Mouse (Mus musculus): ENCODE data around the gene Nrsn2. TPM values are rescaled to one million over a fixed set of nuclear protein-coding genes. Genes with fewer than 3 reads are reported as not detected.

Gene Nrsn2
- polyA plus RNA-seq, 1 experiment = not detected

GRCm38 (mm10) chr2:152345393-152345792 lies 31.0 kb downstream of the Nrsn2 start:
- no peak overlapping the region for H3ac ChIP-seq (ENCODE audit: control insufficient read depth, insufficient read length, low read depth)
- H3K79me2 ChIP-seq (ENCODE audit: control insufficient read depth, insufficient read depth) = no peaks in the 10 kb centered on the region
- no peak overlapping the region for H3K4me3 ChIP-seq (ENCODE audit: insufficient read depth, poor library complexity, severe bottlenecking)
- H3K27me3 ChIP-seq (ENCODE audit: control insufficient read depth, insufficient read depth, insufficient read length) = no peaks in the 10 kb centered on the region
- H3K36me3 ChIP-seq (ENCODE audit: control insufficient read depth, insufficient read depth) = no peaks in the 10 kb centered on the region
- no peak for TF ChIP-seq MYOG (IDR thresholded peaks at IDR 0.05; ENCODE audit: control insufficient read depth, extremely low read depth, insufficient read length)
- no peak for TF ChIP-seq CTCF (IDR thresholded peaks at IDR 0.05; ENCODE audit: control insufficient read depth, insufficient read depth, insufficient read length)
- TF ChIP-seq MAX (IDR thresholded peaks at IDR 0.05) = no peak
- TF ChIP-seq MYOD1 (IDR thresholded peaks at IDR 0.05; ENCODE audit: control insufficient read depth, insufficient read length, low read depth) = no peak
- TF ChIP-seq FOSL1 (IDR thresholded peaks at IDR 0.05; ENCODE audit: insufficient read depth, low read length, poor library complexity, severe bottlenecking) = no peak
- no peaks in the 10 kb centered on the region for H3K79me3 ChIP-seq (ENCODE audit: low read depth)

- Histone ChIP-seq H3K4me3 (ENCODE audit: insufficient read depth, poor library complexity, severe bottlenecking) (no peak overlapping the region), H3K79me2 (ENCODE audit: control insufficient read depth, insufficient read depth) (no peaks in the 10 kb centered on the region), H3K27me3 (ENCODE audit: control insufficient read depth, insufficient read depth, insufficient read length) (no peaks in the 10 kb centered on the region), H3K36me3 (ENCODE audit: control insufficient read depth, insufficient read depth) (no peaks in the 10 kb centered on the region), H3K79me3 (ENCODE audit: low read depth) (no peaks in the 10 kb centered on the region), H3ac (ENCODE audit: control insufficient read depth, insufficient read length, low read depth) (no peak overlapping the region)
- TF ChIP-seq USF1 (IDR thresholded peaks at IDR 0.05; ENCODE audit: low read depth) (no peak), FOSL1 (IDR thresholded peaks at IDR 0.05; ENCODE audit: insufficient read depth, low read length, poor library complexity, severe bottlenecking) (no peak), MYOD1 (IDR thresholded peaks at IDR 0.05; ENCODE audit: control insufficient read depth, insufficient read length, low read depth) (no peak), CEBPB (IDR thresholded peaks at IDR 0.05; ENCODE audit: low read depth) (no peak), MAX (IDR thresholded peaks at IDR 0.05) (no peak), CTCF (IDR thresholded peaks at IDR 0.05; ENCODE audit: control insufficient read depth, insufficient read depth, insufficient read length) (no peak), MYOG (IDR thresholded peaks at IDR 0.05; ENCODE audit: control insufficient read depth, extremely low read depth, insufficient read length) (no peak)
These were observed 31.5 kb downstream of the Nrsn2 start for GRCm38 (mm10) chr2:152344909-152345308.

DNA sequence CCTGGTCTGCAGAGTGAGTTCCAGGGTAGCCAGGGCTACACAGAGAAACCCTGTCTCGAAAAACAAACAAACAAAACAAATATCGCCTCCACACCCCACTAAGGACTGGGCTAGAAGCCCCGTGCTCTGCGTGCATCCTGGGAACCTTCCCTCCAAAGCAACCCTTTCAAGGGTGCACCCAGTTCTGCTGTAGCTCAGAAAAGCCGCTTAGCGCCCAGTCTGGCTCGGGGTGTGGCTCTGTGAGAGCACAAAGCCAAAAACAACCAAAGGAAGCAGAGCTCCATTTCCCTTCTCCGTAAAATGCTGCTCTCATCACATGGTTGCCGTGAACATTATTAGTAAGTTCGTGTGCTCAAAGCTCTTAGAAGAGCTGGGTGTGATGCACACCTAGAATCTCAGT lies 32.1 kb downstream of the Nrsn2 start:
- TF ChIP-seq CTCF (IDR thresholded peaks at IDR 0.05; ENCODE audit: control insufficient read depth, insufficient read depth, insufficient read length) = no peak
- TF ChIP-seq FOSL1 (IDR thresholded peaks at IDR 0.05; ENCODE audit: insufficient read depth, low read length, poor library complexity, severe bottlenecking) = no peak
- TF ChIP-seq MAX (IDR thresholded peaks at IDR 0.05) = no peak
- TF ChIP-seq MYOG (IDR thresholded peaks at IDR 0.05; ENCODE audit: control insufficient read depth, extremely low read depth, insufficient read length) = no peak
- no peak for TF ChIP-seq USF1 (IDR thresholded peaks at IDR 0.05; ENCODE audit: low read depth)
- no peak for TF ChIP-seq MYOD1 (IDR thresholded peaks at IDR 0.05; ENCODE audit: control insufficient read depth, insufficient read length, low read depth)
- no peak for TF ChIP-seq CEBPB (IDR thresholded peaks at IDR 0.05; ENCODE audit: low read depth)
- no peak overlapping the region for H3ac ChIP-seq (ENCODE audit: control insufficient read depth, insufficient read length, low read depth)
- H3K79me3 ChIP-seq (ENCODE audit: low read depth) = no peaks in the 10 kb centered on the region
- no peaks in the 10 kb centered on the region for H3K79me2 ChIP-seq (ENCODE audit: control insufficient read depth, insufficient read depth)
- H3K36me3 ChIP-seq (ENCODE audit: control insufficient read depth, insufficient read depth) = no peaks in the 10 kb centered on the region
- H3K4me3 ChIP-seq (ENCODE audit: insufficient read depth, poor library complexity, severe bottlenecking) = peak overlapping the region; percentile 40
- H3K27me3 ChIP-seq (ENCODE audit: control insufficient read depth, insufficient read depth, insufficient read length) = no peaks in the 10 kb centered on the region

DNA sequence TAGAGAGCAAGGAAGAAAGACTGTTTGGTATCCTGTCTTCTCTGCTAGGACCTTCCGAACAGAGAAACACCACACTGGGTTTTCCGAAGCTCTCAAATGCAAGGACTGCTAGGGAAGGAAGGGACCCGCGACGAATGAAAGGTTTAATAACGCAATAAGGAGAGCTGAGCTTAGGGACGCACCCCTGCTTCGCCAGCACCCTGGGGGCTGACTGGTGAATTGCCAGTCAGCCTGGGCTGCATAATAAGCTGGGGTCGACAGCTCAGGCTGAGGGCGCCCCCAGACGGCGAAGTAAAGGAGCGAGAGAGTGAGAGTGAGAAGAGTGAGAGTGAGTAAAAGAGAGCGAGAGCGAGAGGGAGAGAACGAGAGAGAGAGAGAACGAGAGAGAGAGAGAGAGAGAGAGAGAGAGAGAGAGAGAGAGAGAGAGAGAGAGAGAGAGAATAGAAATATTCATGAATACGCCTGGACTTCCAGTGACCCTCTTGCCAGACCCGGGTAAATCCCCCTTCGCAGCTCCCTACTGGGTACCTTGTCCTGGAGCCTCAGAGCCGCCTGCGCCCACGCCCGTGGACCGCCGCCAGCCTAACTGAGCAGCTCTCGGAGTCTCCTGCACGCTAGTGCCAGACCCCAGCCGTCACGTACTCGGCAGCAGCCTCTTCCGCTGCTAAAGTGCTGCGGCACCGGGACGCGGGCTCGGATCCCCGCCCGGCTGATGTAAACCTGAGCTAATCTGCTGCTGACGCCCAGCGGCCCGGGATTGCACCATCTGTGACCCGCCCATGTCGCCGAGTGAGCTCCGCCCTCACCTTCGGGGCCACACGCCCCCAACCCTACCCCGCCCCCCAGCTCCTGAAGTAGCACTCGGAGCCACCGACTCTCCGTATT lies 32.9 kb downstream of the Nrsn2 start, which contains the start of gene Trib3:
TSS of gene Trib3 (minus strand) at position 704 of the 885 bp plus-strand sequence.
- H3K27me3 ChIP-seq (ENCODE audit: control insufficient read depth, insufficient read depth, insufficient read length) = no peaks in the 10 kb centered on the region
- peak within 1 kb of the TSS; percentile 67 for H3ac ChIP-seq (ENCODE audit: control insufficient read depth, insufficient read length, low read depth)
- H3K36me3 ChIP-seq (ENCODE audit: control insufficient read depth, insufficient read depth) = no peaks in the 10 kb centered on the region
- H3K4me3 ChIP-seq (ENCODE audit: insufficient read depth, poor library complexity, severe bottlenecking) = peak within 1 kb of the TSS; percentile 40
- TF ChIP-seq CEBPB (IDR thresholded peaks at IDR 0.05; ENCODE audit: low read depth) (peak; percentile 84), USF1 (IDR thresholded peaks at IDR 0.05; ENCODE audit: low read depth) (no peak), CTCF (IDR thresholded peaks at IDR 0.05; ENCODE audit: control insufficient read depth, insufficient read depth, insufficient read length) (peak; percentile 52)
- H3K79me3 ChIP-seq (ENCODE audit: low read depth) = no peaks in the 10 kb centered on the region
- H3K79me2 ChIP-seq (ENCODE audit: control insufficient read depth, insufficient read depth) = no peaks in the 10 kb centered on the region

DNA sequence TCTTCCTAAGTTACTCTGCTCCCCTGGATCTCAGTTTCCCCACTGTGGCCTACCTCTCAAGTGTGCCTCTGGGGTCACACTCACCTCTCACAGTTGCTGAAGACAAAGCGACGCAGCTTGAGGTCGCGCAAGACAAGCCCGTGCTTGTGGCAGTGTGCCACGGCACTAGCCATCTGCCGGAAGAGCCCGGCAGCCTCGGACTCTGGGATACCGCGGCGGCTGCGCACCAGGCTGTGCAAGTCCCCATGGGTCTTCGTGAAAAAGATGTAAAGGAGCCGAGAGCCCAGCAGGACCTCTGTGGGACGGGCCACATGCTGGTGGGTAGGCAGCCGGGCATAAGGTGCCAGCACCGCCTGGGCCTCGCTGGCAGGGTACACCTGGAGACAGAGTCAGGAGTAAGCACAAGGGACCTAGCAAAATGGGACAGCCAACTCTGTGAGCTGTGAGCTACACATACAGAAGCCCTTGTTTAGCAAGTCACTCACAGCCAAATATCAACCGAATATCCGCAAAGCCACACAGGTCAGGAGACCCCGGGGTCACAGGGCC lies 36.7 kb downstream of the Nrsn2 start:
- Histone ChIP-seq H3ac (ENCODE audit: control insufficient read depth, insufficient read length, low read depth) (no peak overlapping the region), H3K36me3 (ENCODE audit: control insufficient read depth, insufficient read depth) (no peaks in the 10 kb centered on the region), H3K79me3 (ENCODE audit: low read depth) (no peaks in the 10 kb centered on the region), H3K4me3 (ENCODE audit: insufficient read depth, poor library complexity, severe bottlenecking) (no peak overlapping the region), H3K27me3 (ENCODE audit: control insufficient read depth, insufficient read depth, insufficient read length) (no peaks in the 10 kb centered on the region), H3K79me2 (ENCODE audit: control insufficient read depth, insufficient read depth) (no peaks in the 10 kb centered on the region)
- no peak for TF ChIP-seq CTCF (IDR thresholded peaks at IDR 0.05; ENCODE audit: control insufficient read depth, insufficient read depth, insufficient read length)
- no peak for TF ChIP-seq FOSL1 (IDR thresholded peaks at IDR 0.05; ENCODE audit: insufficient read depth, low read length, poor library complexity, severe bottlenecking)
- no peak for TF ChIP-seq MYOD1 (IDR thresholded peaks at IDR 0.05; ENCODE audit: control insufficient read depth, insufficient read length, low read depth)
- TF ChIP-seq CEBPB (IDR thresholded peaks at IDR 0.05; ENCODE audit: low read depth) = no peak
- no peak for TF ChIP-seq MYOG (IDR thresholded peaks at IDR 0.05; ENCODE audit: control insufficient read depth, extremely low read depth, insufficient read length)
- TF ChIP-seq MAX (IDR thresholded peaks at IDR 0.05) = no peak
- TF ChIP-seq USF1 (IDR thresholded peaks at IDR 0.05; ENCODE audit: low read depth) = no peak

Data from C2C12 (cell line).